Mouse (Mus musculus): ENCODE results near the gene B3gnt3. TPM values are rescaled to one million over a fixed set of nuclear protein-coding genes. Genes with fewer than 3 reads are reported as not detected.
A peak's percentile ranks its signal among the peaks of the same experiment; 100 is the strongest.

The B3gnt3 gene
- polyA plus RNA-seq, 1 experiment from 2014 or later: 0.33 TPM

DNA sequence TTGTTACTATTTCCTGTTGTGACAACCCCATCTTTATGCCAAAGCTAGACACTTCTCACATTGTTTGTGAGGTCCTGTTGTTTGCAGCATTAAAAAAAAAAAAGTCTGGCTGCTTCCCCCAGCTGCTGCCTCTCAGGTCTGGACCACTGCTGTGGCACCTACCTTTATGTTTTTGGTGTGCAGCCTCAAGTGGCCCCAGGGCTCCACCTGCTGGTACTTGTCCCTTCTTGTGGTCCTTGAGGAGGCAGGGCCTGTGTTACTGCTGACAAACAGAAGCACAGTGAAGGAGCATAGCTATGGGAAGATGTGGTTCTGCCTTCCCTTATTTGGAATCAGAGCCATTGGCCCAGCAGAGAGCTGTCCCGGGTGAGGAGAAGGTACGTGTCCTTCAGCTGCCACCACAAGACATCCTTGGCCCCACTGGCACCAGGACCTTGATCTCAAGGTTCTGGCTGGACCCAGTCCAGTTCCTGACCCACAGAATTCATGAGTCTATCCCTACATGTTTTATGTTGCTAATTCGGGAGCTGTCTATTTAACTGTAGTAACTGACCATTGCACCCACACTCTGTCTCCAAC is 30.2 kb upstream of the B3gnt3 start:
- WGBS: 55% methylated on average over 3 of the region's 3 CpGs
- no peak for ATAC-seq (ENCODE audit: insufficient read depth, low FRiP score, low TSS enrichment)
- Histone ChIP-seq H3K27me3 (ENCODE audit: control insufficient read depth, insufficient read depth, low read length) (no peaks in the 10 kb centered on the region), H3K36me3 (ENCODE audit: control insufficient read depth, insufficient read depth, low read length) (no peaks in the 10 kb centered on the region), H3K4me2 (ENCODE audit: low read depth) (no peak overlapping the region), H3K4me3 (ENCODE audit: low read depth, low read length) (no peak overlapping the region), H3K27ac (ENCODE audit: low read depth, low read length) (no peak overlapping the region), H3K9ac (ENCODE audit: low read length) (no peak overlapping the region), H3K4me1 (ENCODE audit: control insufficient read depth, insufficient read depth, low read length) (no peaks in the 10 kb centered on the region), H3K9me3 (ENCODE audit: control insufficient read depth, low read length) (no peaks in the 10 kb centered on the region)
- peak; percentile 50 for DNase-seq (ENCODE audit: low spot score)

DNA sequence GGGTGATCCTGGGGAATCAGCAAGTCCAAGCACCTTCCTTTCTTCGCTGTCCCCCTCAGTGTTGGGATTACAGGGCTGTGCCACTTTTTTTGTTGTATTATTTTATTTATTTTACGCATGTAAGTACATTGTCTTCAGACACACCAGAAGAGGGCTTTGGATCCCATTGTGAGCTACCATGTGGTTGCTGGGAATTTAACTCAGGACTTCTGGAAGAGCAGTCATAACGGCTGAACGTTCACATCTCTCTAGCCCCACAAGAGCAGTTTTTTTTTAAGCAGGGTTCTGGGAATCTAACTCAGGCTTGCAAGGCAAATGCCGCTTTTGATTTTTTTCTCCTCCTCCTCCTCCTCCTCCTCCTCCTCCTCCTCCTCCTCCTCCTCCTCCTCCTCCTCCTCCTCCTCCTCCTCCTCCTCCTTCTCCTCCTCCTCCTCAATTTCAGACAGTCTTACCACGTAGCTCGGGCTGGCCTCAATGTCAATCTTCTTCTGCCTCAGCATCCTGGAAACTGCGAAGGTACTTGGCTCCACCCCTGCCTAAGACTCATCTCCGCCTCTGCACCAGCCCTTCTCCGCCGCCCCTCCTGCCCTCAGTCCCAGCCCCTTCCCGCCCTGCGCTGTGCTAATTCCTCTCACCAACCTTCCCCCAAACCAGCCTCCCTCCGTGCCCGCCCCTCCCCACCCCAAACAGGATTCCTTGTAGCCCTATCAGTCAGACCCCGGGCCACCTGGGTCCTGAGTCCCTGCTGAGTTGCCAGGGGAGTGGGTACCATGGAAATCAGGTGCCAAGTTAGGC is 27.4 kb upstream of the B3gnt3 start:
- no peaks in the 10 kb centered on the region for H3K36me3 ChIP-seq (ENCODE audit: control insufficient read depth, insufficient read depth, low read length)
- no peaks in the 10 kb centered on the region for H3K9me3 ChIP-seq (ENCODE audit: control insufficient read depth, low read length)
- H3K4me2 ChIP-seq (ENCODE audit: low read depth): peak overlapping the region; percentile 53
- H3K27ac ChIP-seq (ENCODE audit: low read depth, low read length): no peak overlapping the region
- WGBS: 5% methylated on average over 13 of the region's 16 CpGs
- DNase-seq (ENCODE audit: low spot score): no peak
- no peak overlapping the region; the same call in 1 of the 2 replicates for H3K9ac ChIP-seq (ENCODE audit: low read length)
- 0 out of 2 replicates have a peak, but pooled peaks cover 3% of the 10 kb centered on the region for H3K4me1 ChIP-seq (ENCODE audit: control insufficient read depth, insufficient read depth, low read length)
- H3K27me3 ChIP-seq (ENCODE audit: control insufficient read depth, insufficient read depth, low read length): 0 out of 2 replicates have a peak, but pooled peaks cover 3% of the 10 kb centered on the region
- H3K4me3 ChIP-seq (ENCODE audit: low read depth, low read length): peak overlapping the region; percentile 19; the same call in 1 of the 2 replicates
- no peak for ATAC-seq (ENCODE audit: insufficient read depth, low FRiP score, low TSS enrichment)

DNA sequence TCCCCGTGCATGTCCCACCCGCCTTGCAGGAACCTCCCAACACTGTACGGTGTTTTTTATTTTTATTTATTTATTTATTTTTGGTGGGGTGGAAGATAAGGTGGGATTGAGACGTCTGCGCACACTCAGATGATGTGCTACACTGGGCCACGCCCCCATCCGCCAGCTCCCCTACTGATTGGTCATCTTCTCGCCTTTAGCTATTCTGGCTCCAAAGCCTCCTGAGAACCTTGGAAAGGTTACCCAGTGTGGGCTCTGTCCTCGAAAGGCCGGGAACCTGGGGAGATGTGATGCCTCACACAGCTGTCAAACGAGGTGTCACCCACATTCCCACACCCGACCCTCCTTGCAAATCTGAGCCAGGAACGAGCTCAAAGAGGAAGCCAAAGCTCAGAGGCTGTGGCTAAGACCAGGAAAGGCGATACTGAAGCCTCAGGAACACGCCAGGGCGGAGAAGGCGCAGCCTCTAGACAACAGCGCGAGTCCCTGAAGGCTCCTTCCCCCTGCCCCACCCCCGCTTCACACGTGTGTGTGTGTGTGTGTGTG is 26.7 kb upstream of the B3gnt3 start:
- Histone ChIP-seq H3K9me3 (ENCODE audit: control insufficient read depth, low read length) (no peaks in the 10 kb centered on the region), H3K9ac (ENCODE audit: low read length) (peak overlapping the region; percentile 12; the same call in 1 of the 2 replicates), H3K4me3 (ENCODE audit: low read depth, low read length) (peak overlapping the region; percentile 19), H3K36me3 (ENCODE audit: control insufficient read depth, insufficient read depth, low read length) (no peaks in the 10 kb centered on the region), H3K4me1 (ENCODE audit: control insufficient read depth, insufficient read depth, low read length) (0 out of 2 replicates have a peak, but pooled peaks cover 3% of the 10 kb centered on the region), H3K27me3 (ENCODE audit: control insufficient read depth, insufficient read depth, low read length) (0 out of 2 replicates have a peak, but pooled peaks cover 3% of the 10 kb centered on the region), H3K27ac (ENCODE audit: low read depth, low read length) (no peak overlapping the region), H3K4me2 (ENCODE audit: low read depth) (peak overlapping the region; percentile 53)
- DNase-seq (ENCODE audit: low spot score) (peak; percentile 49), ATAC-seq (ENCODE audit: insufficient read depth, low FRiP score, low TSS enrichment) (peak; percentile 46)
- 5% methylated on average over 20 of the region's 21 CpGs for WGBS

DNA sequence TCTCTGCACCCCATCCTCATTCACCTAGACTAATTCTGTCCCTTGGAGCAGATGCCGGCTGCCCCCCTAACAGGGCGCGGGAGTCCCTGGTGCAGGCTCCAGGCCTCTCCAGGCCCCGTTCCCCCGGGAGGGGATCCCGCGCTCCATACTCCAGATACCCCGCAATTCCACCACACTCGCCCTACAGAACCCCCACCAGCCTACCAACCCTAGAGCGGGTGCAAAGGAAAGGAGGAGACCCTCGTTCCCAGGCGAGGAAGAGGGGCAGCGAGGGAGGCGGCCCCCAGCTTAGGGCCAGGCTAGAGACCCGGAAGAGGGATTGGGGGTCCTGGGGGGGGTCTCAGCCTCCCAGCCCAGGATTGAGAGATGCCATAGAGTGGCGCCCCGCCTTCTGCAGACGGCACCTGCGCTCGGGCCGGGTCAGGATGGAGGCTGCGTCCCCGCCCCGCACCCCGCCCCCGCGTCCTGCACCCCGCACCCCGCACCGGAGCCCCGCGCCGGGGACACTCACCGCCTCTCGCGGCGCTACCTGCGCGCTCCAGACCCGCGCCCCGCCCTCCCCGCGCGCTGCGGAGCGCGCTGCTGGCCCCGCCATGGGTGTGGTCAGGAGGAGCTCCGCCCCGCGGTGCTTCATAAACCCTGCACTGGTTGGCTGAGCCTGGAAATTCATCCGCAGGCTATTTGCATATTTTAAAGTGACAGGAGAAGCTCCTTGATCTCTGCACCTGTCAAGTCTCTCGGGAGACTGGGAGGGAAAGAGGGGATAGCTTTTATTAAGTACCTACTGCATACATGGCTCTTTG is 23.7 kb upstream of the B3gnt3 start, which contains the start of gene Fcho1:
Gene Fcho1 (minus strand): TSS at position 595 of the 803 bp plus-strand sequence.
- peak; percentile 89 for DNase-seq (ENCODE audit: low spot score)
- H3K36me3 ChIP-seq (ENCODE audit: control insufficient read depth, insufficient read depth, low read length): no peaks in the 10 kb centered on the region
- H3K9ac ChIP-seq (ENCODE audit: low read length): peak within 1 kb of the TSS; percentile 74
- 0 out of 2 replicates have a peak within 1 kb of the TSS, but pooled peaks have one; percentile 14 for H3K27ac ChIP-seq (ENCODE audit: low read depth, low read length)
- H3K9me3 ChIP-seq (ENCODE audit: control insufficient read depth, low read length): no peaks in the 10 kb centered on the region
- peak within 1 kb of the TSS; percentile 84 for H3K4me2 ChIP-seq (ENCODE audit: low read depth)
- peak within 1 kb of the TSS; percentile 64 for H3K4me3 ChIP-seq (ENCODE audit: low read depth, low read length)
- under 1% methylated on average over 44 of the region's 54 CpGs for WGBS
- H3K4me1 ChIP-seq (ENCODE audit: control insufficient read depth, insufficient read depth, low read length): peaks cover 11% of the 10 kb centered on the region
- H3K27me3 ChIP-seq (ENCODE audit: control insufficient read depth, insufficient read depth, low read length): 0 out of 2 replicates have a peak, but pooled peaks cover 3% of the 10 kb centered on the region
- ATAC-seq (ENCODE audit: insufficient read depth, low FRiP score, low TSS enrichment): peak; percentile 81

DNA sequence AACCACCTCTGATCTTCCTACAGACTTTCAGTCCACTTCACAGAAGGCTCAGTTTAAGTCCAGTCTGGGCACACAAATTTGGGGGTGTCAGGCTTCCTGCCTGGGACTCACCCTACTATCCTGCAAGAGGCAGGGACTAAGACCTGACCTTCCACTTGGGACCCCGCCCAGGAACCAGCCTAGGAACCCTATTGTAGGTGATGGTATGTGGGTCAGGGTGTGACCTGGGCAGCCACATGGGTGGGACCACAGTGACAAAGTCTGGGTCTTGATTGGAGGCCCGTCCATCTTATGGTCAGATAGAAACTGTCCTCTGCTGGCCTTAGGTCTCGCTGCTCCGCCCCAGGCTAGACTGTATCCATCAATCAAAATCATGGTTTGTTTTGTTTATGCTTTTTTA is 22.8 kb upstream of the B3gnt3 start:
- 60% methylated on average over 4 of the region's 4 CpGs for WGBS
- 0 out of 2 replicates have a peak, but pooled peaks cover 3% of the 10 kb centered on the region for H3K27me3 ChIP-seq (ENCODE audit: control insufficient read depth, insufficient read depth, low read length)
- ATAC-seq (ENCODE audit: insufficient read depth, low FRiP score, low TSS enrichment) (no peak), DNase-seq (ENCODE audit: low spot score) (no peak)
- no peak overlapping the region for H3K4me3 ChIP-seq (ENCODE audit: low read depth, low read length)
- no peaks in the 10 kb centered on the region for H3K36me3 ChIP-seq (ENCODE audit: control insufficient read depth, insufficient read depth, low read length)
- no peak overlapping the region for H3K9ac ChIP-seq (ENCODE audit: low read length)
- no peaks in the 10 kb centered on the region for H3K9me3 ChIP-seq (ENCODE audit: control insufficient read depth, low read length)
- H3K4me1 ChIP-seq (ENCODE audit: control insufficient read depth, insufficient read depth, low read length): peaks cover 19% of the 10 kb centered on the region
- peak overlapping the region; percentile 84; the same call in 1 of the 2 replicates for H3K4me2 ChIP-seq (ENCODE audit: low read depth)
- no peak overlapping the region for H3K27ac ChIP-seq (ENCODE audit: low read depth, low read length)

DNA sequence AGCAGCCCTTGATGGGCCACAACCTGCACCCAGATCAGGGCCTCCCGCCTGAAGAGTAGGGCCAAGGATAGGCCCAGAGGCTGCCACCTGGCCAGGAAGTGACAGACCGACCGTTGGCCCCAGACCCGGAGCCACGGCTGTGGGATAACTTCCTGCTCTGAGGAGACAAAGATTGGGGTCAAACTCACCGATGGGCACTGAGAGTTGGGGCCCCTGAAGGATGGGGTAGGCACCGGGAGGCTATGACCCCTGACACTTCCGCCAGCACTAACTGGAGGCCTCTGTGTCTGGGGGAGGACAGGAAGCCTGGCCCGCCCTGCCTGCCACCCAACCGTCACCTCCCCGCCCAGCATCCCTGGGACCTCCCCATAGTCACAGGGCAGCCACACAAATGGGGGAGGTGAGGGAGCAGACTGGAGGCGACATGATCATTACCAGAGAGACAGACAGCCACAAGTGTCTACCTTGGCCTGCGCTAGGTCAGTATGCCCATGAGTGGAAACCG is 21.5 kb upstream of the B3gnt3 start:
- H3K27ac ChIP-seq (ENCODE audit: low read depth, low read length): no peak overlapping the region
- H3K36me3 ChIP-seq (ENCODE audit: control insufficient read depth, insufficient read depth, low read length): no peaks in the 10 kb centered on the region
- H3K9me3 ChIP-seq (ENCODE audit: control insufficient read depth, low read length): no peaks in the 10 kb centered on the region
- DNase-seq (ENCODE audit: low spot score): no peak
- no peak overlapping the region for H3K4me3 ChIP-seq (ENCODE audit: low read depth, low read length)
- 64% methylated on average over 14 of the region's 14 CpGs for WGBS
- H3K4me2 ChIP-seq (ENCODE audit: low read depth): no peak overlapping the region
- H3K9ac ChIP-seq (ENCODE audit: low read length): no peak overlapping the region
- ATAC-seq (ENCODE audit: insufficient read depth, low FRiP score, low TSS enrichment): no peak
- peaks cover 20% of the 10 kb centered on the region for H3K4me1 ChIP-seq (ENCODE audit: control insufficient read depth, insufficient read depth, low read length)
- 0 out of 2 replicates have a peak, but pooled peaks cover 3% of the 10 kb centered on the region for H3K27me3 ChIP-seq (ENCODE audit: control insufficient read depth, insufficient read depth, low read length)

DNA sequence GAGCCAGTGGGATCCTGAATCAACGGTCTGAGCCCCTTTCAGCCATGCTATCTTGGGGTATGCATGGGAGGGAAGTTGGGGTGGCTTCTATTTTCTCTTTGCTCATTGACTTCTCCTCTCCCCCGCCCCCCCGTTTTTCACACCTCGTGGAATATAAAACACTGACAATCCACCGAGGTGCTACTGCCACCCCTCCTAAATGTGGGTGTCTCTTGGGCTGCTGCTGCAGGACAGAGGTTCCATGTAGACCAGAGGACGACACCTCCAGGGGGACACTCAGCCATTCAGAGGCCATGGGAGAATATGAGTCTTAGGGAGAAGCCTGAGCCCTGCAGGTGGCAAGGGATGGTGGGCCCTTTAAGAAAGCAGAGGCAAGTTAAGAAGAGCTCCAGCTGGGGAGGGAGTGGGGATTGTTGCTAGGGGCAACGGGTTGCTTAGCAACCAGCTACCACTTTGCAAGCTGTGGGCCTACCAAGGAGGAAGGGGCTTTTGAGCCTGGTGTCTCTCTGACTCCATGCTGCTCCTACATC is 18.4 kb upstream of the B3gnt3 start:
- H3K9me3 ChIP-seq (ENCODE audit: control insufficient read depth, low read length): no peaks in the 10 kb centered on the region
- H3K9ac ChIP-seq (ENCODE audit: low read length): no peak overlapping the region
- H3K27ac ChIP-seq (ENCODE audit: low read depth, low read length): no peak overlapping the region
- ATAC-seq (ENCODE audit: insufficient read depth, low FRiP score, low TSS enrichment): peak; percentile 76
- DNase-seq (ENCODE audit: low spot score): peak; percentile 88
- no peaks in the 10 kb centered on the region for H3K27me3 ChIP-seq (ENCODE audit: control insufficient read depth, insufficient read depth, low read length)
- H3K4me1 ChIP-seq (ENCODE audit: control insufficient read depth, insufficient read depth, low read length): peaks cover 18% of the 10 kb centered on the region
- no peak overlapping the region for H3K4me3 ChIP-seq (ENCODE audit: low read depth, low read length)
- H3K36me3 ChIP-seq (ENCODE audit: control insufficient read depth, insufficient read depth, low read length): no peaks in the 10 kb centered on the region
- H3K4me2 ChIP-seq (ENCODE audit: low read depth): no peak overlapping the region
- 31% methylated on average over 7 of the region's 7 CpGs for WGBS

DNA sequence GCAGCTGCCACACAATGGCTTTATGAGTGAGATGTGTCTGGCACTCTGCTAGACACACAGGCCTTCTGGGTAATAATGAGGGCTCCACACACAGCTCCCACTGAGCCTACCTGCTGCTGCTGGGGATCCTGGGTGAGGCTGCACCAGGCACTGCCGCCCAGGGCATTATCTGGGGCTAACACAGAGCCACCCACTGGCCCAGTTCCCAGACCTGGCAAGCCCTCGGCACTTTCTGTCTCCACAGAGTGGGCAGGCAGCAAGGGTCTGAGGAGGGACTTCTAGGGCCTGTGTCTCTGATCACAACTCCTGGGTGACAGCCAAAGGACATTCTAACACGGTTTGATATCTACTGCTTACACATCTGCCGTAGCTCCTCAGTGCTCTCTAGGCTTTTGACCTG is 17.6 kb upstream of the B3gnt3 start:
- no peak overlapping the region for H3K4me3 ChIP-seq (ENCODE audit: low read depth, low read length)
- no peak overlapping the region for H3K27ac ChIP-seq (ENCODE audit: low read depth, low read length)
- H3K9me3 ChIP-seq (ENCODE audit: control insufficient read depth, low read length): no peaks in the 10 kb centered on the region
- H3K36me3 ChIP-seq (ENCODE audit: control insufficient read depth, insufficient read depth, low read length): no peaks in the 10 kb centered on the region
- H3K4me2 ChIP-seq (ENCODE audit: low read depth): no peak overlapping the region
- 61% methylated on average over 4 of the region's 4 CpGs for WGBS
- DNase-seq (ENCODE audit: low spot score): no peak
- H3K4me1 ChIP-seq (ENCODE audit: control insufficient read depth, insufficient read depth, low read length): peaks cover 17% of the 10 kb centered on the region
- ATAC-seq (ENCODE audit: insufficient read depth, low FRiP score, low TSS enrichment): no peak
- no peak overlapping the region for H3K9ac ChIP-seq (ENCODE audit: low read length)
- no peaks in the 10 kb centered on the region for H3K27me3 ChIP-seq (ENCODE audit: control insufficient read depth, insufficient read depth, low read length)
